Mouse (Mus musculus): ENCODE measurements around the gene Gm21876.
"Not testable (repeated sequence)": the region's sequence is repeated elsewhere in the genome, so short reads cannot be mapped to it uniquely, and the experiment has no call there.

Gene Gm21876

DNA sequence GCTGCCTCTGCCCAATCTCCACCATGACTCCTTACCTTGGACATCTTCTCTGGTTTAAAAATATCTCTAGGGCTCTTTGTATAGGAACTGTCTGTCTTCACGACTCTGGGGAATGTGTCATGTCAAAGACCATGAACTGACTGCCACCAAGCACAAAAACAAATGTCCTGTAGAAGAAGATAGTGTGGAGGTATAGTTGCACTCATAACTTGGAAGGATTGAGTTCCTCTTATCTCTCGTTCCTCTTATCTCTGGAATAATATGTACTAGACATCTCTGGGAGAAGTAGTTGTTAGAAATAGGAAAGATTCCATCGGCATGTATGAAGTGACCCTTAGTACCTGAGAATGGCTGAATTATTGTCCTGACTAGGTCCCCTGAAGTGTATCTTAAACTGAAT, at the start of gene Gm21876:
Gene Gm21876, minus strand, starts transcription at position 101 of the 400 bp plus-strand sequence.
- DNase-seq (ENCODE audit: low read depth): no peak

GRCm38 (mm10) chrX:21220422-21220821, 45.0 kb upstream of the Gm21876 start:
- no peak for DNase-seq (ENCODE audit: low read depth)

- DNase-seq (ENCODE audit: low read depth): not testable (repeated sequence)
Observed at GRCm38 (mm10) chrX:21146675-21147074, 28.8 kb downstream of the Gm21876 start.
